Mouse (Mus musculus) kidney, postnatal 36 days (tissue): ENCODE results near the gene Arfgef3.
A peak's percentile ranks its signal among the peaks of the same experiment; 100 is the strongest.

Experiments
- DNase-seq, 2 experiments: peaks; one replicate each; pipeline ENCODE4 v3.0.0; 2021 to 2022; ENCODE audit warnings: mixed read lengths in 2 of 2

Gene Arfgef3

DNA sequence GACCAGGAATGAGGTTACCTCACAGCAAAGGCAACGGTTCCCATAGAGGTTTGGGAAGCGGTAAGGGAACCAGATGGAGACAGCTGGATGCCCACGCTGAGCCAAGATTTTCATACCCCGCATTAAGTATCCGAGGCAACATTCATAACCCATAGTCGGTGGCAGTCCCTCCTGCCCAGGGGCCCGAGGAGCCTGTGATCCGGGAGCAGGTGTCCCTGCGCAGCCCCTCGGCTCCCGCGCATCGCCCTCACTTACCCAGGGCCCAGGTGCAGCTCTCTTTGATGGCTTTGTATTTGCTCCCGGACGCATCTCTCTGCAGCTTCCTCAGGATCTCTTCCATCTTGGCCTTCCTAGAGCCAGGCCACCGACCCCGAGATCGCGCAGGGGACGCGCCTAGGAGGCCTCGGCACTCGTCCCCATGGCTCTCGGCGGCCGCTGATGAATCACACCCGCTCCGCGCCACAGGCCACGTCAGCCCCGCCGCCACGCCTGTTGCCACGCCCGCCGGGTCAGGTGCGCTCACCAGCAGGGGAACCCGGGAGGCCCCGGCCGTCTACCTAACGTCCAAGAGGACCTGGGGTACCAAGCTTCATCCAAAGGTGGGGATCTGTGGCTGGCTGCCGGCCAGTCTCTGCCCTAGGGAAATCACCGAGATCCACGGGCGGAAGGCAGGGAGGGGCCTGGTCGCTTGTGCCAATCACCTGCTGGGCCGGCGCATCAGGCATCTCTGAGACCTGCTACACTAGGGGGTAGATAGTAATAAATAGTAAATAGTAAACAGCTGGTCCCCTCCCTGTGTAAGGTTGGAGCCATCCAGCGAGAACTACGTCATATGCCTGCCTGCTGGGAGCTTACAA, at the start of gene Arfgef3:
Gene Arfgef3, minus strand, starts transcription at position 664 of the 857 bp plus-strand sequence.
- peak; percentile 51 to 76 for DNase-seq

DNA sequence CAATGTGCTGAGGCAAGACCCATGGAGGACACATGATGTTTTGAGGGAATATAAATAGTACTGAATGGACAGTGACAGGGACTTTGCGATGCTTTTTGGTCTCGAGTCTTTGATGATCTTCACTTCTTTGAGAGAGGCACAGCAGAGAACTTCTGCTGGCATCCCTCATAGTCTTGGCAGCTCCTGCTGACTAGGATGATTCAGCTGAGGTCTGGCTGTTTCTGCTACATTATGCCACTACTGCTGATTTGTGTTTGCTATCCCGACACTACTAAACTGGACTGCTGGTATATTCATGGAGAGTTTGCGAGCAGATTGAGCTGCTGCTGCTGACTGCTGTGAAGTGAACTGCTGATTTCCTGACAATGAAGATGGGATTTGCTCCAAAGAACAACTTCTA, 46.3 kb upstream of the Arfgef3 start:
- no peak for DNase-seq

DNA sequence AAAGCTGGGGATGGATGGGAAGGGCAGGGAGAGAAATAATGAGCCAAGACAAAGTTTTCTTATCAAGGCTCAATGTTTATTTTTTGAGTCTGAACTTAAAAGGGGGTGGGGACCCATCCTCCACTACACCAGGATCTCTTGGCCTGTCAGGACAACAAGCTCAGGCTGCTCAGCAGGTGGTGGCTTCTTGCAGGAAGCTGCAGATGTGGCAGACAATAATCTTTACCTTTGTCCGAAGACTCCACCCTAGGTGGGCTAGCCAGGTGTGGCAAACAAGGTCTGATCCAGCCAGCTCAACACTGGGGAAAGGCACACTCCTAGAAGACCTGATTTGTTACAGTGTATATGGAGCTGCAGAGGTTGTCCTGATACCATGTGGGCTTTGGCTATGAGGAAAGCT, 44.9 kb upstream of the Arfgef3 start:
- no peak for DNase-seq

DNA sequence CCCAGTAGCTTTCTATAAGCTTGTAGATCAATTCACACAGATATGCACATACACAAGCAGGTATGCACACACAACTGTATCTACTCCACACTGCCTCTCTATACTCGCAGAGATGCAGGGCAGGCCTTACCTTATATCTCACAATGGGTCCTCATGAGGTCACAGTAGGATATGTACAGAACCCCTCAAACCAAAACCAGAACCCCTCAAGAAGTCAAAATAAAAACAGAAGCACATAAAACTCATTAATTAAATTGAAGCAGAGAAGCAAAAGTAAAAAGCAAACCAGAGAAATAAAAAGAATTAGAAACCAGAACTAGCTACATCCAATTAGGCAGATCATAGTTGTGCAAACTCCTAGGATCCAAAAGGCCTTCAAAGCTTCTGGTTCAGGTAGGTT, 42.9 kb upstream of the Arfgef3 start, which contains the start of gene Gm4922:
Gene Gm4922, minus strand, starts transcription at position 101 of the 400 bp plus-strand sequence.
- no peak for DNase-seq

DNA sequence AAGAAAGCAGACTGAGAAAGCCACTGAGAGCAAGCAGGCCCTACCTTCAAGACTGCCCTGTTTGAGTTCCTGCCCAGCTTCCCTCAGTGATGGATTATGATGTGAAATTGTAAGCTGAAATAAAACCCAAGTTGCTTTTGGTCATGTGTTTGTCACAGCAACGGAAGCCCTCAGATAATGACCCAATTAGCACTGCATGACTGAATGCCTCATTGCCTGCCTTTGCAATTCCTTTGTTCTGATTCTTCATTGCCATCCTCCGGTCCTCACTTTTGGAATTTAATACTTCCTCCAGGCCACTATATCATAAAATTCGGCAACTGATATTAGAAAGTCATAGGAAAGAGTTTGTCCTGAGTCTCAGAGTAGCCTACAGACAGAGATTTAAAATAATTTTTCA, 33.8 kb upstream of the Arfgef3 start:
- DNase-seq = no peak

DNA sequence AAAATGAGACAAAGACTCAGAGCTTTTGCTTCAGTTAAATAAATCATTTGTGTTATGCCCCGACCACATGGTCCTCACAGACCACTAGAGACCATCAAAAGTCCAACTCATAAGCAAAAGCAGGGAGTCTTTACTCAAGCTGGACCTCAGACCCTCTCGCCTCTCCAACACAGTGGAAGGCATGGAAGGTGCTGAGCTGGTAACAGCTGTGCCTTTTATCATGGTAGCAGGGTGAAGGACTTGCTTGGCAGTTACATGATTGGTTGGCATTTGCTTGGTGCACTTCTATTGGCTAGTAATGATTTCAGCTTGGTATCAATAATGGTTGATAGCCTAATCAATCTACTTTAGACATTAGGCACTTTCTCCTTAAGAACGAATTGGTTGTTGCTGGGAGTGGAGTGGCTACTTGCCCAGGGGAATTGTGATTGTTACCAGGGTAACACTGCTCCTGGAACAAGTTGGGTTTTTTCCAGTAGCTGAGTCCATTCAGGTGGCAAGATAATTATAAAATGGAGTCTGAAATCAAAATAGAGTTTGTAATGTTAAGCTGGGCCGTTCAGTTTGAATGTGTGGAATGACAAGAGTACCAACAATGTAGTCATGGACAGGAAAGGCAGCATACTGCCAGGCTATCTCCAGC, 28.9 kb upstream of the Arfgef3 start:
- DNase-seq = no peak

DNA sequence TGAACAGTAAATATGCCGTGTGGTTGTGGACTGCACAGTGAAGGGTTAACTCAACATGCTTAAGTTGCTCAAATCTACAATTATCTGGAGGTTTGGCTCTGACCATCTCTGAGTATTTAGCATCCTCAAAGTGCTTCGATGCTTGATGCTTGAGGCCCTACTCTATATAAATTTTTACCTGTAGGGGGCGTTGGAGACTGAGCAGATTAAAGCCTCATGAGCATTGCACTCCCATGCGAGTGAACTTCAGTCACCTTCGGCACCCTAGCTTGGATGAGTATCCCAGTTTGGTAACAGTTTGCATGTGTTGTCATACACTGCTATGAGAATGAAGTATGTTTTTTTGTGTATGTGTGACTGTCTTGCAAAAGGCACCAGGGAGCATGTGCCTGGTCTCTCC, 26.2 kb upstream of the Arfgef3 start:
- DNase-seq = no peak

DNA sequence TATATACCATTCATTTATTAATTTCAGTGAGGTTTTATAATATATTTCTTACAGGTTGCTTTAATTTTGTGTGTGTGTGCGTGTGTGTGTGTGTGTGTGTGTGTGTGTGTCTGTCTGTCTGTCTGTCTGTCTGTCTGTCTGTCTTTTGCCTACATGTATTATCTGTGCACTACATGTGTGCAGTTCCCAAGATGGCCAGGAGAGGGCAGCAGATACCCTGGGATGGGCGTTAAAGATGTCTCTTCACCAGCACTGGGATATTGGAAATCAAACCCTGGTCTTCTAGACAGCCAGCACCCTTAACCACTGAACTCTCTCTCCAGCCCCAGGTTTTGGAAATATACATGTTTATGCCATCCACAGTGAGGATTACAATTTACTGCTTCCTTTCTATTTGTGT, 16.5 kb upstream of the Arfgef3 start:
- peak; percentile 25 to 76 for DNase-seq

DNA sequence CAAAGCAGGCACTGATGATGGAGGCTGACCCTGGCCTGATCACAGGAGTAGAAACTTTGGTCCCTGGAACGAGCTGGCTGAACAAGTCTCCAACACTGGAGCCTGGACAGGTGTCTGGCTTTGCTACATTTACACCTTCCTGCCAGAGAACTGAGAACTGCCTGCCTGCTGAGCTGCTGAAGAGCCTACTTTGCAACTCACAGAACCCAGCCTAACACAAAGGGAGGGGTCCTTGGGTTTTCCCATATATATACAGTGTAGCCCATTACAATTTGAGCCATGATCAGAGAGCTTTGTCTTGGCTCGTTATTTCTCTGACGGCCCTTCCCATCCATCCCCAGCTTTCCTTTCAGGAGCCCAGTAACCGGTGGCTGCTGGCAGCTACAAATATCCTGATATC, 6.3 kb upstream of the Arfgef3 start:
- no peak for DNase-seq

DNA sequence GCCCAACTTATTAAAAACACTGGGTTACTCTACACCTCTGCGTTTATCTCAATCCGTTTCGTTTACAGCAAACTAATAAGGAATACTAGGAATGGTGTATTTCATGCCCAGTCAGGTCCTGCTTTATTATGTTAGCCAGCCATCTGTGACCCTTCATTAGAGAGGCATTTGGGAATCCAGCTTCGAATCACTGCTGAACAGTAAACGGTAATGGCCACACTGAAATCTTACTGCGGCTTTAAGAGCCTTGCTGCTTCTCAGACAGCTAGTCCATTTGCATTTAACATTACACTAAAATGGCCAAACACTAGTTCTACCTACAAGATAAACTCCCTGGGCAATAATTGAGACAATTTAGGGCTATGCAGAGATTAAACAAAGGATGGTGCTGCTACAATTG, 1.7 kb downstream of the Arfgef3 start:
- DNase-seq = peak in 1 of 2 experiments; percentile 3

DNA sequence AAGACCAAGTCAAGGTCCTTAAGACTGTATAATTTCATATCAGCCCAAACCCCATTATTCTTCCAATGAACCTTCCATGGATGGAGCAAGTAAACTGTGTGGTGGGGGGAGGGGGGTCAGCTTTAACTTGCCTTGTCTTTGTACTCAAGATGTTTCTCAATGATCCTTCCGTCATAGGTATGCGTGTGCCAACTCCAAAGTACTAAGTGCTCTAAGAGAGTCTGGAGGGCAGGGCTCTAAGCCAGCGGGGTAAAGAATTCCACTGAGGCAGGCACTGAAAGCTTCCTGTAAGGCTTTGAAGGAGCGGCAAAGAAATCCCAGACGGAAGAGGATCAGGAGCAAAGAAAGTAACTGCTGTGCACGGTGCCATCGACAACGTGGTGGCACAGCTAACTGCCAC, 2.7 kb downstream of the Arfgef3 start:
- no peak for DNase-seq

DNA sequence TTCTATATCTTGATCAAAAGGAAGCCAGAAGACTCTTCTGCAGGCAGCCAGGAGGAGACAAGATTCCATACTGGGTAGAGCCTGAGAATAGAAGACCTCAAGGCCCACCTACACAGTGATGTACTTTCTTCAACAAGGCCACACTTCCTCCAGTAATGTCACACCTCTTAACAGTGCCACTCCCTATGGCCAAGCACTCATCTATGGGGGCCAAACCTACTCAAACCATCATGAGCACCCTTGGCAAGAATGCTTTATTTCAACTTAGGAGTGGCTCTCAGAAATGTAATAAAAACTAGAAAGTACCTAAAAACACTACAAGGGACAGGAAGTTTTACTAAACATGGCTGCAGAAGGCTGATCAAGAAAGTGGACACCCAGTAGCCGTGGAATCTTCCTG, 15.2 kb downstream of the Arfgef3 start:
- DNase-seq = no peak

DNA sequence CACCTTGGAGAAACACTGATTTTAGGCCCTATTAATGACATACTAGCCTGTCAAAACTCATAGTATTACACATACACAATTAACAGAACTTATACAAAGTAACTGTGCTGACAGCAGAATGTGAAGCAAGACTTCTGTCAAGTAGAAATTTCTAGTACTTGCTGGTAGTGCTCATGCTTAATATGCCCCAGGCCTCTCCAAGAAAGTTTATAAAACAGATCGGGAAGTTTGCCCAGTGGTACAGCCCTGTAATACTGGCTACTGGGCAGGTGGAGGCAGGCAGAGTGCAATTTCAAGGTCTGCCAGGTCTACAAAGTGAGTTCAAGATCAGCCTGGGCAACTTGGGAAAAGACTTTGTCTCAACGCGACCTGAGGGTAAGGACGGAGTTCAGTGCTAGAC, 32.3 kb downstream of the Arfgef3 start:
- DNase-seq = peak; percentile 5 to 8

DNA sequence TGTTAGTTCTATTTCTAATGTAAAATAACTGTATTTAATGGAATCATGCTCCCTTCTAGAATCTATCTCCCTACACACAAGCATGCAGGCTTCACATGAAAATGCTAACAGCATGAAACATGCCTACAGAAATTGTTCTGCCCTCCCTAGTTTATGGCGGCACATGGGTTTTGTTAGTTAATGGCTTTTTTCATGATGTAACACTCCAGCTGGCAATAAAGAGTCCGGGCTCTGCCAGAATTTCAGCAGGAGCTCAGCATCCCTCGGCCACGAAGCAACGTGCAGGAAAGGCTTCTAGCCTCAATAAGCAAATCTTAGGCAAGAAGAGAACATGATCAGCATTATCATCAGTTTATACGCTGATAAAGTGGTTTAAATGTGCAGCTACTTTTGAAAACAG, 32.8 kb downstream of the Arfgef3 start:
- no peak for DNase-seq

DNA sequence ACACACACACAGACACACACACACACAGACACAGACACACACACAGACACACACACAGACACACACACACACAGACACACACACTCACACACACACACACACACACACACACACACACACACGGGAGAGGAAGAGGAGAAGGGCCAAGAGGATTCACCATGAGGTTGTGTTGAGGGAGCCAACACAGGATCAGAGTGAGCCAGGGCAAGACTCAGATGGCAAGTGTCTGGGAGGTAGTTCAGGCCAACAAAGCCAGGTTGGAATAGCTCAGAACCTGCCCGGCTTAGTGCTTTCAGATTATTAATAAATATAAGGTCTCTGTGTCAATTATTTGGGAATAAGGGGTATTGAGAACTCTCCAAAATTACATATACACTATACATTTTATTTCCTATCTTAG, 33.9 kb downstream of the Arfgef3 start:
- DNase-seq = no peak

DNA sequence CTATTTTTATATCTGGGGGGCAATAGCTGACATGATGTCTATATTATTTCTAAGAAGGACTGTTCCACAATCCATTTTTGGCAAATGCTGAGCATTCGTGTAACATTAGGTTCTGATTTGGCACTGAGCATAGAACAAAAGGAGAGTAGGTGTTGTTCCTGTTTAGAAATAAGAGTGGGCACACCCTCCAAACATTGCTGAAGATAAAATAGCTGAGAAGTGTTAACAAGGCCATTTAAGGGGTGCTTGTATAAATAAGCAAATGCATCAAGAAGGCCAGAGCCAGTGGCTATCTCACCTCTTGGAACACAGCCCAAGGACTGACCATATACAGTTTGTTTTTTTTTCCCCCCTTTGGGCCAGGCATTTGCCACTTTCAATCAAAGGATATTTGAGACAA, 35.1 kb downstream of the Arfgef3 start:
- DNase-seq = no peak

DNA sequence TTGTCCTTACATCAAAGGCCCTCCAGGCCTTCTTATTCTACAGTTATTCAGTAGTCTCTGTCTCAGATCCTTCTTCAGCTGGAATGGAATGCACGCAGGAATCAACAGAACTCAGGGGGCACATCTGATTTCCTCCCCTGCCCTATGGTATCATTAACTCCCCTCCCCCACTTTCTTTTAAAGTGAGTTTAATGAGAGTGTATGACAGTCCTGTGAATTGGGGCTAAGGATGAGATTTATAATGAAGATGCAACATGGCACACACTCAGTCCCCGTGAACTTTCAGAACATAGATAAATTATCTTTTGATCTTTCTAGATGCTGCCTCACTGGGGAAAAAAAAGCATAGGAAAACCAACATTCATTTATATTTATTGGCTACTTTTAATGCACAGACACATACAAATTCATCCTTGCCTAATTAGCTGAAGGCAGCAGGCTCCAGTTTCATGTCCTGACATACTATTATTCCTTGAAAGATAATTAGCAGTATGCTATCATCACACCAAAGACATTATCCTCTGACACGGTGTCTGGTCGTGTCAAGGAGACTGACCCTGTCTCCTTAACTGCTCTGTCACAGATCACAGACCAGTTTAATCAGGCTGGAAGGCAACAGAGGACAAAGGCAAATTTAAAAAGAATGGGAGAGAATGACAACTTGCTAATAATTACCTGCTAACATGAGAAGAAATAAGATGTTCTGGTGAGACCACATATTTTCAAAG, 39.2 kb downstream of the Arfgef3 start:
- DNase-seq = no peak

DNA sequence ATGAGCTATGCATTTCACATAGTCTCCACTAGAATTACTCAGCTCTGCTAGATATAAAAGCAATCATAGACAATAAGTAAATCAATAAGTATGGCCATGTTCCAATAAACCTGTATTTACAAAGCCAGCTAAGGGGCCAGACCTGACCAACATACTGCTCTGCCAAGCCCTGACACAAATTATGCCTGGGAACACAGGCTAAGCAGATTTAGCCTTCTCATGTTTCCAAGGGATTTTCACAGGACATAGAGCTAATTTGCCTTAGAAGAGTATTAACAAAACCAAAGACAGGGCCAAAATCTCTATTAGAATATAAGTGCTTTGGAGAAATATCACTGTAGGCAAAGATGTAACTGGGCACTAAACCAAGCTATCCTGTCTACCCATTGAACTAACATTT, 42.2 kb downstream of the Arfgef3 start:
- no peak for DNase-seq

DNA sequence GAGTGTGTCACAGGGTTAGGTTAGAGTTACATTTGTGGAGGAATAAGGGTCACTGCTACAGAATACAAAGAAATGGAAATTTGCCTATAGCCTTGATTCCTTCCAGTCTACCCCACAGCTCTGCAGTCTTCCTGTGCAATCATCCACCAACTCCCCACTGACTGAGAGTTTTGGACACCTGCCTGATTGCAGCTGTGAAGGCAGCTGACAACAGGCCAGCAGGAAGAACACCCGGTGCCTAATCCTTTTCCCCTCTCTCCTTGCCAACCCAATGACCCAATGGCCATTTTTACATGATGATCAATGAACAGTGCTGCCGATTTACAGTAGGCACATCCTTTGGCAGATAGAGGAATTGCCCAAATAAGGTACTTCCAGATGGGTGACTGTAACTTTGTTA, 43.6 kb downstream of the Arfgef3 start:
- peak; percentile 47 to 61 for DNase-seq

DNA sequence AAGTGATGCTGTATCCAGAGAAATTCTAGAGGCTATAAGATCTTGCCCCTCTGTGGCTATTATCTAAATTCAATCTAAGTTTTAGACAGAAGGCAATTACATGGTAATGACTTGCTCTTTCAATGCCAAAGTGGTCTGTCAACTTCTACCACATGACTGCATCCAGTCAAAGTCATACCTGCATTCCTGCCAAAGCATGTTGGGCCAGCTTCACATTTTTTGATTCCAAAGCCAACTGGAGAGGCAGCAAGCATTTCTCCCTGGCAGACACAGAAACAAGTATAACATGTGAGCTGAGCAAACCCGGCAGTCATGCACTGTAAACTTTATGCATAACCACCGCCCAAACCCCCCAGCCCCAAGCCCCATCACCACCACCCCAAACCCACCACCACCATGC, 44.6 kb downstream of the Arfgef3 start:
- peak; percentile 6 to 13 for DNase-seq

DNA sequence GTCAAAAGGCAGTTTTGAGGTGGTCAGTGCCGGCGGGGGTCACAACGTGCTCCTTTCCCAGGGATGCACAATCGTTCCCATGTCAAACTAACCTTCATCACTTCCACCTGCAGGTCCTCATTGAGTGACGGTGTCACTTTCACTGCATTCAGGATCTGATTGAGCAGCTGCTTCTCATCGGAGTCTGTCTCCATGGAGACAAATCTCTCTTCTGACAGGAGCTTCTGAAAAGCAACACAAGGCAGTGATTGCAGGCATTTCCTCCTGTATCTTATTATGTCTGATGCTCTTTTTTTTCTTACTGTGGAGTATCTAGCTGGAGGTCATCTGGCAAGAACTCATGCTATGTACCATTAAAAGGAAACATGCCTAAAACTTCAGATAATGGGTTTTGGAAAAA, 47.3 kb downstream of the Arfgef3 start:
- no peak for DNase-seq

DNA sequence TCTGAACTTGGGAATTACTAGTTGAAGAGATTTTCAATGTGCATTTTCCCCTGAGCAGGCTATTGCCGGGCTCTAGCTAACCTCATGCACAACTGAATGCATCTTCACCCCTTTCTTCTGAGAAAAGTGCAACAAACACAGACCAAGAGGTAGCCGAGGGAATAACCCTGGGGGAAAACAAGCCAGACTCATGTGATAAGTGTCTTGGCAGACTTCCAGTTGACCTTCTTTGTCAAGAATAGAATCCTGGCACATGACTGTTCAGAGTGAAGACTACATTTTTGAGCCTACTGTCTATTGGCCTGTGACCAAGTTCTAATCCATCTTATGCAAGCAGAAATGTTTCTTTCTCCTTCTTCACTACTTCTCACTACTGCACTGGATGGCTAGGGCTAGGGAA, 55.5 kb downstream of the Arfgef3 start:
- DNase-seq = peak; percentile 42 to 73

DNA sequence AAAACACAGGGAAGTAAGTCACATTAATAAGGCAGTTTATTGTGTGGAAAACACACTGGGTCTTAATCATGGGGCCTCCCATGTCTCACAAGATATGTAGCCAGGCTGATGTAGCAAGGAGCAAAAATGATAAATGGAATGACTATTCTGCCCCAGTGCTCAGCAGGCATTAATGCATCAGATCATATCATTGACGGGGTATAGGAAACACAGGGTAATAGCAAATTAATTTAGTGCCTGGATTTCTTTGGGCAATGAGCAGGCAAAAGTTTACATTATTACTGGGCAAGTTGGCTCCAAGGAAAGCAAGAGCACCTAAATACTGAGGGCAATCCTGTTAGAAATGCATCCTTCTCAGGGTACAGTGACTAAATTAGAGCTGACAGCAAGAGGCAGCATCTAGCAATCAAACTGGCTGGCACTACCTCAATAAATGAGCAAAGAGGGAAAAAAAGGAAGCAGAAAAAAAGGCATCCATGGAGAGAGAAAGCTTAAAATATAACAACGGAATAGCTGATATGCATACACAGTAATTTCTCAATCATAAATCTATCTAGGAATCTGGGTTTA, 62.3 kb downstream of the Arfgef3 start:
- no peak for DNase-seq
